Mouse (Mus musculus) G1E (cell line): ENCODE measurements at regions not wholly inside any gene's neighbourhood (a gene's known extent, or its start where the extent isn't known, plus 50 kb on each side); places are given as distances from the start of the nearest gene placed in this dataset.

Experiments
- CTCF ChIP-seq: IDR thresholded peaks from 2 replicates; pipeline ENCODE4 v1.5.1; 2012; ENCODE audit warnings: low read depth, low read length, inconsistent platforms, mixed read lengths
- GATA1 ChIP-seq: IDR thresholded peaks from 2 replicates; pipeline ENCODE4 v1.6.1; 2012; ENCODE audit warnings: borderline replicate concordance, low read length, inconsistent platforms, mixed read lengths
- TAL1 ChIP-seq: conservative IDR thresholded peaks from 2 replicates; pipeline ENCODE4 v1.6.1; 2012; ENCODE audit warnings: low read depth, low read length, inconsistent platforms, mixed read lengths

- TF ChIP-seq TAL1 (no peak), CTCF (no peak), GATA1 (no peak)
Measured at GRCm38 (mm10) chr12:25209333-25209728, 112.4 kb upstream of the Id2 start.
